Mouse (Mus musculus) embryonic fibroblast, embryonic 13.5 days (primary cell): ENCODE results near the gene Rab31.

Experiments
- CTCF ChIP-seq: IDR thresholded peaks from 2 replicates; pipeline ENCODE4 v1.5.1; 2011; ENCODE audit warnings: mild to moderate bottlenecking, control low read depth, low read length, moderate library complexity, borderline replicate concordance; ENCODE audit not compliant: insufficient read depth
- POLR2A ChIP-seq: IDR thresholded peaks from 2 replicates; pipeline ENCODE4 v1.6.1; 2011; ENCODE audit warnings: low read depth, mild to moderate bottlenecking, control low read depth, low read length, moderate library complexity

- TF ChIP-seq CTCF (no peak), POLR2A (no peak)
Measured at GRCm38 (mm10) chr17:65755857-65756256, 16.7 kb downstream of the Rab31 start.
